Mouse (Mus musculus): ENCODE measurements around the gene Arpc3. TPM values are rescaled to one million over a fixed set of nuclear protein-coding genes. Genes with fewer than 3 reads are reported as not detected.

Arpc3 gene
- polyA plus RNA-seq, 1 experiment, result 780 TPM

GRCm38 (mm10) chr5:122430036-122430775, 38.5 kb downstream of the Arpc3 start:
- no peak overlapping the region for H3K4me3 ChIP-seq (ENCODE audit: insufficient read depth, low read length)
- no peak overlapping the region for H3K27ac ChIP-seq (ENCODE audit: insufficient read depth, low read depth, low read length)
- no peaks in the 10 kb centered on the region for H3K4me1 ChIP-seq (ENCODE audit: control insufficient read depth, insufficient read depth, low read length)
- TF ChIP-seq POLR2A (IDR thresholded peaks at IDR 0.05; ENCODE audit: borderline replicate concordance, low read depth, low read length) (no peak), CTCF (IDR thresholded peaks at IDR 0.05; ENCODE audit: low read depth, low read length) (no peak)

GRCm38 (mm10) chr5:122431221-122431620, 39.5 kb downstream of the Arpc3 start:
- no peaks in the 10 kb centered on the region for H3K4me1 ChIP-seq (ENCODE audit: control insufficient read depth, insufficient read depth, low read length)
- TF ChIP-seq POLR2A (IDR thresholded peaks at IDR 0.05; ENCODE audit: borderline replicate concordance, low read depth, low read length) (no peak), CTCF (IDR thresholded peaks at IDR 0.05; ENCODE audit: low read depth, low read length) (no peak)
- no peak overlapping the region for H3K27ac ChIP-seq (ENCODE audit: insufficient read depth, low read depth, low read length)
- H3K4me3 ChIP-seq (ENCODE audit: insufficient read depth, low read length), result no peak overlapping the region

- TF ChIP-seq CTCF (IDR thresholded peaks at IDR 0.05; ENCODE audit: low read depth, low read length), result no peak
- no peak for TF ChIP-seq POLR2A (IDR thresholded peaks at IDR 0.05; ENCODE audit: borderline replicate concordance, low read depth, low read length)
- Histone ChIP-seq H3K4me1 (ENCODE audit: control insufficient read depth, insufficient read depth, low read length) (no peaks in the 10 kb centered on the region), H3K4me3 (ENCODE audit: insufficient read depth, low read length) (no peak overlapping the region), H3K27ac (ENCODE audit: insufficient read depth, low read depth, low read length) (no peak overlapping the region)
These were observed 42.9 kb downstream of the Arpc3 start for GRCm38 (mm10) chr5:122434541-122434940.

DNA sequence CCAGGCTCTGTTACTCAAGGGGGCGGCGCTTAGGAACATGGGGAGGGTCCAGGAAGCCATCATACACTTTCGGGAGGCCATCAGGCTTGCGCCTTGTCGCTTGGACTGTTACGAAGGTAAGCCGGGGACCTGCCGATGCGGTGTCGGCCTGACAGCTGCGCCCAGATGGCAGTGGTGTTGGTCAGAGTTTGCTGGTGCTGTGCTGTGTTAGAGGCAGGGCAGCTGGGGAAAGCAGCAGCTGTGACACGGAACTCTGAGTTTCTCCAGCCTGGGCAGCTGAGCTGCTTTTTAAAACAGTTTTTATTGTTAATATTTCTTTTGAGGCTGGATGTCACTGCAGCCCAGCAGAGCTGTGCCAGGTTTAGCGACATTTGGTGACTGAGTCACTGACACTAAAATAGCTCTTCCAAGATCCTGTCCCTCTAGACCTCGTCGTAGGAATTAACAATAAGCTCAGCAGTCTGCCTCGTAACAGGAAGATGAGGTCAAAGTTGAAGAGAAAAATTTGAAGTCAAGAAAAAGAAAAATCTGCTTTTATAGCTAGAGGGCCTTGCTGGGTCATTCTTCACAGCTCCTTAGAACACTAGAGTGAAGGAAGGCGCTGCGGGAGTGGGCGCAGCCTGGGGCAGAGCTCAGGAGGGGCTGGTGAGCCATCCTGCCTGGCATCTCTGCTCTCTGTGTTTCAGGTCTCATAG, 47.9 kb downstream of the Arpc3 start:
- TF ChIP-seq POLR2A (IDR thresholded peaks at IDR 0.05; ENCODE audit: borderline replicate concordance, low read depth, low read length) (no peak), CTCF (IDR thresholded peaks at IDR 0.05; ENCODE audit: low read depth, low read length) (no peak)
- H3K27ac ChIP-seq (ENCODE audit: insufficient read depth, low read depth, low read length), result peak overlapping the region; percentile 59

DNA sequence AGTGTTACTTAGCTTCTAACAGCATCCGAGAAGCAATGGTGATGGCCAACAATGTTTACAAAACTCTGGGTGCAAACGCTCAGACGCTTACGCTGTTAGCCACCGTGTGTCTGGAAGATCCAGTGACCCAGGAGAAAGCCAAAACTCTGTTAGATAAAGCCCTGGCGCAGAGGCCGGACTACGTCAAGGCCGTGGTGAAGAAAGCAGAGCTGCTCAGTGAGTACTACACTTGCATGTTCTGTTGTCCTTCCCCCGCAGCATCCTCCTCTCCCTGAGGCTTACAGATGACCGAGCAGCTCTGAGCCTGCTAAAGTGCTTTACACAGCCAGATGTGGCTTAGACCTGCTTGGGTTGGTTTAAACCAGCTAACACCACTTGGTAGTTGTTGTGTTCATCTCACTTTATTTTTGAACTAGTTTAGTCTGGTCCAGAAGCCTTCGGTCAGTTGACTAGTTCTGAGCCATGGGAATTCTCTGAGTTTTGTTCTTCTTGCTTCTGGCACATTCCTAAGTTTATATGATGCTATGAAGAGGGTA, 48.5 kb downstream of the Arpc3 start:
- Histone ChIP-seq H3K4me3 (ENCODE audit: insufficient read depth, low read length) (no peak overlapping the region), H3K27ac (ENCODE audit: insufficient read depth, low read depth, low read length) (peak overlapping the region; percentile 27), H3K4me1 (ENCODE audit: control insufficient read depth, insufficient read depth, low read length) (peaks cover 3% of the 10 kb centered on the region; the same call in 1 of the 2 replicates)
- TF ChIP-seq CTCF (IDR thresholded peaks at IDR 0.05; ENCODE audit: low read depth, low read length) (no peak), POLR2A (IDR thresholded peaks at IDR 0.05; ENCODE audit: borderline replicate concordance, low read depth, low read length) (no peak)

More for the DNA sequence above, 47.9 kb downstream of the Arpc3 start:
- H3K4me3 ChIP-seq (ENCODE audit: insufficient read depth, low read length), result no peak overlapping the region
- peaks cover 3% of the 10 kb centered on the region; the same call in 1 of the 2 replicates for H3K4me1 ChIP-seq (ENCODE audit: control insufficient read depth, insufficient read depth, low read length)

DNA sequence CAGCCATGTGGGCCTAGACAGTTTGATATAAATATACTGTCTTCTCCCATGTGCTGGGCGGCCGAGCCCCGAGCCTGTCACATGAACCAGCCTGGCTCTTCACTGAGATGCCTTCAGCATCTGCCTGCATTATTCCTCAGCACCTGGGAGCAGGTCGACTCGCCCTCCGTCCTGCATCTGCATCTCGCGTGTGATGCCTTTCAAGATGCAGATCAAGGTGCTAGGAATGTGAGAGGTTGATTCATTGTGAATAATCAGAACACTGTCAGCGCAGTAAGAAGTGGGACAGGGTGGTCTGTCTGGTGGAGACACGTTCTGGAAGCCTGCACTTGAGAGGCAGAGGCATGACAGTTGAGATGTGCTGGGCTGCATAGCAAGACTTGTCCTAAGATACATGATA, 52.8 kb downstream of the Arpc3 start:
- H3K4me1 ChIP-seq (ENCODE audit: control insufficient read depth, insufficient read depth, low read length), result peaks cover 3% of the 10 kb centered on the region; the same call in 1 of the 2 replicates
- TF ChIP-seq POLR2A (IDR thresholded peaks at IDR 0.05; ENCODE audit: borderline replicate concordance, low read depth, low read length), result no peak
- no peak for TF ChIP-seq CTCF (IDR thresholded peaks at IDR 0.05; ENCODE audit: low read depth, low read length)

DNA sequence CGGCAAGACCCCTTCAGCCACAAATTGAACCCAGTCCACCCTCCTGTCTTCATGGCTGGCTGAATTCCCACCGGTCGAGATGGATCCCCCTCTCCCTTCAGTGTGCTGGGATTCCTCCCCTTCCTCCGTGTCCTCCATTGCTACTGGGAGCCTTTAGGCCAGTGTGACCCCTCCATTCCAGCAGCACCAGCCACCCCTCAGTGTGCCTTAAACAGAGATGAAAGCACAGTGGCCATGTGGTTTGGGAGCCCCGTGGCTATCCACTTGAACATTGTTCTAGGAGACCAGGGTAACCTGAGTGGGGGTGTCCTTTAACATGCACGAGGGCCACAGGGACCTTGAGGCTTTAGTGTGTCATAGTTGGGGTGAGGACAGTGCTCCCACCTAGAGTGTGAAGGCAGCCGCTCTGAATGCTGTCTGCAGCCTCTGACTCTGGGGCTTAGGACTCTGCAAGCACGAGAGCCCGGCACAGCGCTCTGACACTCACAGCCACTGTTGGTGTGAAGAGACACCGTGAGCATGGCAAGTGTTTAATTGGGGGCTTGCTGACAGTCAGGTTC, 53.5 kb downstream of the Arpc3 start:
- Histone ChIP-seq H3K27ac (ENCODE audit: insufficient read depth, low read depth, low read length) (no peak overlapping the region), H3K4me1 (ENCODE audit: control insufficient read depth, insufficient read depth, low read length) (no peaks in the 10 kb centered on the region), H3K4me3 (ENCODE audit: insufficient read depth, low read length) (no peak overlapping the region)
- no peak for TF ChIP-seq POLR2A (IDR thresholded peaks at IDR 0.05; ENCODE audit: borderline replicate concordance, low read depth, low read length)
- no peak for TF ChIP-seq CTCF (IDR thresholded peaks at IDR 0.05; ENCODE audit: low read depth, low read length)

More for the DNA sequence above, 52.8 kb downstream of the Arpc3 start:
- Histone ChIP-seq H3K27ac (ENCODE audit: insufficient read depth, low read depth, low read length) (no peak overlapping the region), H3K4me3 (ENCODE audit: insufficient read depth, low read length) (no peak overlapping the region)

DNA sequence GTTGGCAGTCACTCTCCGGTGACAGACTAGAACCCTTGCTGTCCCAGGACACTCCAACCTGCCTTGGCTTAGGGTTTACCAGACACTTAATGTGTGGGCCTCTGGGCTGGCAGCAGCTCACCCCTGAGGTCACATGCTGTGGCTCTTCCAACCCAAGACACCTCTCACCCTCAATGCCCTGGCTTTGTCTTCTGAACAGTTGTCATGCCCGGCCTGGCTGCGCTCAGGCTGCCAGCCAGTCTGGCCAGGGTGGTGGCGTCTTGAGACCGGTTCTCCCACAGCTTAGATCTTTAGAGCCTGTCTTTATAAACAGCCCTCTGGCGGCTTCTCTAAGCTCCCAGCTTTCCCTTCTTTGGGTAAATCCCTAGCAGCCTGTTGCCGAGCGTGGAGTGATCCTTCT, 56.2 kb downstream of the Arpc3 start:
- H3K27ac ChIP-seq (ENCODE audit: insufficient read depth, low read depth, low read length), result no peak overlapping the region
- no peak for TF ChIP-seq POLR2A (IDR thresholded peaks at IDR 0.05; ENCODE audit: borderline replicate concordance, low read depth, low read length)
- TF ChIP-seq CTCF (IDR thresholded peaks at IDR 0.05; ENCODE audit: low read depth, low read length), result no peak

DNA sequence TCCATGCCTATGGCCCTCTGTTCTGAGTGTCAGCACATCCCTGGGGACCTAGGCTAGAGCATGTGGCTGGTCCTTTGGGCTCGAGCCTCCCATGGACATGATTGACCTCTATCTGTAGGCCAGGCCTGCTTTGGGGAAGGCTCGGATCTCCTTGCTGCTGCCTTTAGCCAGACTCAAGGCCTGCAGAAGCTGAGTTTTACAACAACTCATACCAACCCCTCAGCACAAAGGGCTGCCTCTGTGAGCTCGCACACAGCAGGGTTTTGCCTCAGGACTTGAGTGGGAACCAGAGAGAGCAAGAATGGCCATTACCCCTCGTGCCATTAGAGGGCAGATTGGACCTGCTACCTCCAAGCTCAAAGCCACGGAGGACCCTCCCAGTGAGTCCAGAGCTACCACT, 57.2 kb downstream of the Arpc3 start:
- H3K4me3 ChIP-seq (ENCODE audit: insufficient read depth, low read length), result no peak overlapping the region

More for the DNA sequence above, 56.2 kb downstream of the Arpc3 start:
- Histone ChIP-seq H3K4me3 (ENCODE audit: insufficient read depth, low read length) (no peak overlapping the region), H3K4me1 (ENCODE audit: control insufficient read depth, insufficient read depth, low read length) (no peaks in the 10 kb centered on the region)

More for the DNA sequence above, 57.2 kb downstream of the Arpc3 start:
- no peak for TF ChIP-seq CTCF (IDR thresholded peaks at IDR 0.05; ENCODE audit: low read depth, low read length)
- TF ChIP-seq POLR2A (IDR thresholded peaks at IDR 0.05; ENCODE audit: borderline replicate concordance, low read depth, low read length), result no peak
- no peaks in the 10 kb centered on the region for H3K4me1 ChIP-seq (ENCODE audit: control insufficient read depth, insufficient read depth, low read length)
- H3K27ac ChIP-seq (ENCODE audit: insufficient read depth, low read depth, low read length), result no peak overlapping the region
